Mouse (Mus musculus): Measurements from ENCODE around the gene Fgd6.

GRCm38 (mm10) chr10:94082040-94082734, 46.4 kb downstream of the Fgd6 start:
- TF ChIP-seq CTCF (IDR thresholded peaks at IDR 0.05; ENCODE audit: borderline replicate concordance, control insufficient read depth, extremely low read depth, insufficient read depth, low read length, poor library complexity) (no peak), POLR2A (IDR thresholded peaks at IDR 0.05; ENCODE audit: control insufficient read depth, extremely low read depth, insufficient read depth, low read length, poor library complexity) (no peak)
